In genomic region chr7:28740949-28741348, GRCm38 (mm10) we compare ENCODE assay signal across 7 mouse cellular contexts. TPM values are rescaled to one million over a fixed set of nuclear protein-coding genes. Genes with fewer than 3 reads are reported as not detected.
DNase-seq lines count a peak whose midpoint lies in the region; ATAC-seq and TF ChIP-seq lines count a peak whose summit lies in the region.

No protein-coding gene starts in this region.

- H3K27ac ChIP-seq in spleen, adult 2 months (ENCODE audit: insufficient read depth, low read length): 0 out of 2 replicates have a peak overlapping the region, but pooled peaks have one; percentile 69
- no peak overlapping the region for H3K27ac ChIP-seq in limb, embryonic 13.5 days
- peak overlapping the region; percentile 81 for H3K27ac ChIP-seq in stomach, postnatal 0 days (replicated peaks)

- peaks cover 4% of the 10 kb centered on the region for H3K4me1 ChIP-seq in spleen, adult 2 months (ENCODE audit: control insufficient read depth, insufficient read depth, insufficient read length)
- peaks cover 13% of the 10 kb centered on the region for H3K4me1 ChIP-seq in limb, embryonic 13.5 days
- H3K4me1 ChIP-seq in stomach, postnatal 0 days (replicated peaks; ENCODE audit: control insufficient read depth, insufficient read depth): no peaks in the 10 kb centered on the region

- no peak for TF ChIP-seq CTCF in spleen, adult 2 months (IDR thresholded peaks at IDR 0.05; ENCODE audit: extremely low read depth, insufficient read depth, insufficient read length, insufficient replicate concordance)
- peak; percentile 27 for TF ChIP-seq CTCF in stomach, postnatal 0 days (IDR thresholded peaks at IDR 0.05; ENCODE audit: low read depth)

- no peaks in the 10 kb centered on the region for H3K9me3 ChIP-seq in limb, embryonic 13.5 days
- H3K9me3 ChIP-seq in stomach, postnatal 0 days (ENCODE audit: control insufficient read depth, low read length): no peaks in the 10 kb centered on the region

- DNase-seq in spleen, adult 2 months (ENCODE audit: low read depth in 1 of 2, low spot score in 2 of 2): no peak
- DNase-seq in spleen, adult 12 weeks (ENCODE audit: low spot score): no peak
- no peak for DNase-seq in stomach, postnatal 0 days (ENCODE audit: low spot score)
- no peak for DNase-seq in cerebellum, adult 11 months
- DNase-seq in left cerebral cortex, adult 9 months (ENCODE audit: low spot score in 2 of 2): no peak

- peak overlapping the region; percentile 94 for H3K4me2 ChIP-seq in limb, embryonic 13.5 days (replicated peaks)
- peak overlapping the region; percentile 86 for H3K4me2 ChIP-seq in stomach, postnatal 0 days (replicated peaks; ENCODE audit: low read depth)

- H3K27me3 ChIP-seq in spleen, adult 2 months (ENCODE audit: control insufficient read depth, insufficient read depth, low read length): no peaks in the 10 kb centered on the region
- no peaks in the 10 kb centered on the region for H3K27me3 ChIP-seq in limb, embryonic 13.5 days
- no peaks in the 10 kb centered on the region for H3K27me3 ChIP-seq in stomach, postnatal 0 days (ENCODE audit: control insufficient read depth, insufficient read depth, low read length)

- H3K36me3 ChIP-seq in spleen, adult 2 months (ENCODE audit: control insufficient read depth, insufficient read depth, low read length): peaks cover 2% of the 10 kb centered on the region; the same call in 1 of the 2 replicates
- peaks cover 58% of the 10 kb centered on the region for H3K36me3 ChIP-seq in limb, embryonic 13.5 days
- H3K36me3 ChIP-seq in stomach, postnatal 0 days (ENCODE audit: control insufficient read depth, insufficient read depth, low read length): no peaks in the 10 kb centered on the region; the same call in none of the 2 replicates

- H3K9ac ChIP-seq in limb, embryonic 13.5 days: peak overlapping the region; percentile 90
- H3K9ac ChIP-seq in stomach, postnatal 0 days (ENCODE audit: low read length): peak overlapping the region; percentile 70

- TF ChIP-seq POLR2A in spleen, adult 2 months (IDR thresholded peaks at IDR 0.05; ENCODE audit: low read depth, low read length): no peak

- 0 out of 2 replicates have a peak, but pooled peaks have one; percentile 2 for ATAC-seq in erythroblast, adult 5-6 weeks (replicated peaks; ENCODE audit: low FRiP score, poor library complexity, severe bottlenecking)
- no peak for ATAC-seq in limb, embryonic 13.5 days (ENCODE audit: low FRiP score, low read depth)
- no peak for ATAC-seq in stomach, postnatal 0 days (ENCODE audit: low FRiP score, low TSS enrichment)

- TF ChIP-seq EP300 in stomach, postnatal 0 days (optimal IDR thresholded peaks at IDR 0.05): no peak

- WGBS in spleen, adult 2 months: 34% methylated on average over 9 of the region's 9 CpGs
- 38% methylated on average over 9 of the region's 9 CpGs for WGBS in limb, embryonic 13.5 days
- WGBS in stomach, postnatal 0 days: 29% methylated on average over 9 of the region's 9 CpGs

- peak overlapping the region; percentile 85 for H3K4me3 ChIP-seq in spleen, adult 2 months (ENCODE audit: extremely low read depth, insufficient read depth, insufficient read length)
- peak overlapping the region; percentile 57 for H3K4me3 ChIP-seq in limb, embryonic 13.5 days
- H3K4me3 ChIP-seq in stomach, postnatal 0 days (ENCODE audit: low read depth, low read length): peak overlapping the region; percentile 63

RNA-seq across cellular contexts. Expression of gene Mrps12, which starts 0.7 kb away (rescaled TPM):
- 34.5 and 41.9 TPM in 2 replicates for polyA plus RNA-seq in spleen, adult 2 months (2012; rRNA removed)
- 31.1 and 44.8 TPM in 2 replicates for total RNA-seq in erythroblast, adult 5-6 weeks (2015; ENCODE audit: low replicate concordance)
- total RNA-seq in erythroblast, adult 5-6 weeks (2017; ENCODE audit: low replicate concordance): 6.1 and 8.1 TPM in 2 replicates
- 113 and 114 TPM in 2 replicates for polyA plus RNA-seq in limb, embryonic 13.5 days (2015; fragmentation: Nextera tagmentation; extraction: Ambion mirVana)
- polyA plus RNA-seq in stomach, postnatal 0 days (2015; fragmentation: Nextera tagmentation; extraction: Ambion mirVana): 113 and 118 TPM in 2 replicates

RNA-seq across cellular contexts. Expression of gene Sars2, which starts 0.8 kb away (rescaled TPM):
- polyA plus RNA-seq in spleen, adult 2 months (2012; rRNA removed): 21.5 and 28.8 TPM in 2 replicates
- 0.84 TPM in 1 of 2 replicates, not detected in the other for total RNA-seq in erythroblast, adult 5-6 weeks (2015; ENCODE audit: low replicate concordance)
- 1.8 and 4.3 TPM in 2 replicates for total RNA-seq in erythroblast, adult 5-6 weeks (2017; ENCODE audit: low replicate concordance)
- 26.7 and 30.4 TPM in 2 replicates for polyA plus RNA-seq in limb, embryonic 13.5 days (2015; fragmentation: Nextera tagmentation; extraction: Ambion mirVana)
- polyA plus RNA-seq in stomach, postnatal 0 days (2015; fragmentation: Nextera tagmentation; extraction: Ambion mirVana): 11.4 and 12.3 TPM in 2 replicates

RNA-seq across cellular contexts. Expression of gene Ccer2, which starts 15.0 kb away (rescaled TPM):
- not detected in 2 replicates for polyA plus RNA-seq in spleen, adult 2 months (2012; rRNA removed)
- total RNA-seq in erythroblast, adult 5-6 weeks (2015; ENCODE audit: low replicate concordance): not detected in 2 replicates
- not detected in 2 replicates for total RNA-seq in erythroblast, adult 5-6 weeks (2017; ENCODE audit: low replicate concordance)
- not detected in 2 replicates for polyA plus RNA-seq in limb, embryonic 13.5 days (2015; fragmentation: Nextera tagmentation; extraction: Ambion mirVana)
- not detected in 2 replicates for polyA plus RNA-seq in stomach, postnatal 0 days (2015; fragmentation: Nextera tagmentation; extraction: Ambion mirVana)

RNA-seq across cellular contexts. Expression of gene Fbxo17, which starts 24.3 kb away (rescaled TPM):
- polyA plus RNA-seq in spleen, adult 2 months (2012; rRNA removed): 5.9 and 7.6 TPM in 2 replicates
- total RNA-seq in erythroblast, adult 5-6 weeks (2015; ENCODE audit: low replicate concordance): 1.3 TPM in 1 of 2 replicates, not detected in the other
- 2.4 TPM in 1 of 2 replicates, not detected in the other for total RNA-seq in erythroblast, adult 5-6 weeks (2017; ENCODE audit: low replicate concordance)
- polyA plus RNA-seq in limb, embryonic 13.5 days (2015; fragmentation: Nextera tagmentation; extraction: Ambion mirVana): 31.8 and 33.9 TPM in 2 replicates
- 5.6 and 6.1 TPM in 2 replicates for polyA plus RNA-seq in stomach, postnatal 0 days (2015; fragmentation: Nextera tagmentation; extraction: Ambion mirVana)

RNA-seq across cellular contexts. Expression of gene Sirt2, which starts 25.6 kb away (rescaled TPM):
- 48.4 and 53.3 TPM in 2 replicates for polyA plus RNA-seq in spleen, adult 2 months (2012; rRNA removed)
- 18.3 and 21.5 TPM in 2 replicates for total RNA-seq in erythroblast, adult 5-6 weeks (2015; ENCODE audit: low replicate concordance)
- total RNA-seq in erythroblast, adult 5-6 weeks (2017; ENCODE audit: low replicate concordance): 6.0 and 9.8 TPM in 2 replicates
- 85.8 and 87.8 TPM in 2 replicates for polyA plus RNA-seq in limb, embryonic 13.5 days (2015; fragmentation: Nextera tagmentation; extraction: Ambion mirVana)
- 35.3 and 39.3 TPM in 2 replicates for polyA plus RNA-seq in stomach, postnatal 0 days (2015; fragmentation: Nextera tagmentation; extraction: Ambion mirVana)
